Mouse (Mus musculus): Measurements from ENCODE around the gene Gabpb2. TPM values are rescaled to one million over a fixed set of nuclear protein-coding genes. Genes with fewer than 3 reads are reported as not detected.
A peak's percentile ranks its signal among the peaks of the same experiment; 100 is the strongest.
"Not testable (repeated sequence)": the region's sequence is repeated elsewhere in the genome, so short reads cannot be mapped to it uniquely, and the experiment has no call there.

The Gabpb2 gene
- total and polyA plus RNA-seq, 2 experiments from 2014 or later: 1.6 to 6.5 TPM

- WGBS: 83% methylated on average over 6 of the region's 6 CpGs
- H3K9ac ChIP-seq (replicated peaks; ENCODE audit: low read length, poor library complexity, severe bottlenecking): no peak overlapping the region
- no peak for DNase-seq (ENCODE audit: low spot score)
Observed at GRCm38 (mm10) chr3:95218466-95219137, 886 bp upstream of the Gabpb2 start.

GRCm38 (mm10) chr3:95216655-95217254 lies 961 bp downstream of the Gabpb2 start:
- Histone ChIP-seq H3K27me3 (ENCODE audit: insufficient read depth, low read length) (no peaks in the 10 kb centered on the region), H3K9me3 (ENCODE audit: low read length) (no peaks in the 10 kb centered on the region), H3K4me1 (ENCODE audit: insufficient read depth, low read length) (no peaks in the 10 kb centered on the region), H3K9ac (replicated peaks; ENCODE audit: low read length, poor library complexity, severe bottlenecking) (peak overlapping the region; percentile 87; the same call in 1 of the 2 replicates), H3K4me3 (ENCODE audit: low read depth, low read length) (peak overlapping the region; percentile 63), H3K27ac (ENCODE audit: low read depth, low read length) (peak overlapping the region; percentile 96), H3K36me3 (ENCODE audit: insufficient read depth, low read length) (peaks cover 19% of the 10 kb centered on the region; the same call in 1 of the 2 replicates), H3K4me2 (ENCODE audit: low read depth, low read length, poor library complexity, severe bottlenecking) (peak overlapping the region; percentile 67)
- no peak for DNase-seq (ENCODE audit: low spot score)
- no peak; the same call in 1 of the 2 replicates for ATAC-seq (ENCODE audit: low FRiP score)
- TF ChIP-seq CTCF (IDR thresholded peaks at IDR 0.05): no peak
- 20% methylated on average over 4 of the region's 4 CpGs for WGBS

More at GRCm38 (mm10) chr3:95218466-95219137, 886 bp upstream of the Gabpb2 start:
- peak overlapping the region; percentile 67; the same call in 1 of the 2 replicates for H3K4me2 ChIP-seq (ENCODE audit: low read depth, low read length, poor library complexity, severe bottlenecking)
- no peaks in the 10 kb centered on the region for H3K4me1 ChIP-seq (ENCODE audit: insufficient read depth, low read length)
- TF ChIP-seq CTCF (IDR thresholded peaks at IDR 0.05): peak; percentile 3; the same call in 1 of the 2 replicates
- no peaks in the 10 kb centered on the region for H3K27me3 ChIP-seq (ENCODE audit: insufficient read depth, low read length)
- no peak for ATAC-seq (ENCODE audit: low FRiP score)
- H3K4me3 ChIP-seq (ENCODE audit: low read depth, low read length): no peak overlapping the region; the same call in 1 of the 2 replicates
- H3K9me3 ChIP-seq (ENCODE audit: low read length): no peaks in the 10 kb centered on the region
- peaks cover 29% of the 10 kb centered on the region; the same call in 1 of the 2 replicates for H3K36me3 ChIP-seq (ENCODE audit: insufficient read depth, low read length)
- H3K27ac ChIP-seq (ENCODE audit: low read depth, low read length): no peak overlapping the region

- Histone ChIP-seq H3K4me2 (ENCODE audit: low read depth, low read length, poor library complexity, severe bottlenecking) (no peak overlapping the region), H3K4me3 (ENCODE audit: low read depth, low read length) (no peak overlapping the region), H3K9ac (replicated peaks; ENCODE audit: low read length, poor library complexity, severe bottlenecking) (no peak overlapping the region), H3K27me3 (ENCODE audit: insufficient read depth, low read length) (no peaks in the 10 kb centered on the region), H3K9me3 (ENCODE audit: low read length) (no peaks in the 10 kb centered on the region), H3K27ac (ENCODE audit: low read depth, low read length) (no peak overlapping the region), H3K4me1 (ENCODE audit: insufficient read depth, low read length) (no peaks in the 10 kb centered on the region), H3K36me3 (ENCODE audit: insufficient read depth, low read length) (peaks cover 6% of the 10 kb centered on the region; the same call in 1 of the 2 replicates)
- 93% methylated on average over 1 of the region's 1 CpGs for WGBS
- DNase-seq (ENCODE audit: low spot score) (no peak), ATAC-seq (ENCODE audit: low FRiP score) (no peak)
- TF ChIP-seq CTCF (IDR thresholded peaks at IDR 0.05): no peak
Observed at GRCm38 (mm10) chr3:95213609-95213975, 4.1 kb downstream of the Gabpb2 start.

DNA sequence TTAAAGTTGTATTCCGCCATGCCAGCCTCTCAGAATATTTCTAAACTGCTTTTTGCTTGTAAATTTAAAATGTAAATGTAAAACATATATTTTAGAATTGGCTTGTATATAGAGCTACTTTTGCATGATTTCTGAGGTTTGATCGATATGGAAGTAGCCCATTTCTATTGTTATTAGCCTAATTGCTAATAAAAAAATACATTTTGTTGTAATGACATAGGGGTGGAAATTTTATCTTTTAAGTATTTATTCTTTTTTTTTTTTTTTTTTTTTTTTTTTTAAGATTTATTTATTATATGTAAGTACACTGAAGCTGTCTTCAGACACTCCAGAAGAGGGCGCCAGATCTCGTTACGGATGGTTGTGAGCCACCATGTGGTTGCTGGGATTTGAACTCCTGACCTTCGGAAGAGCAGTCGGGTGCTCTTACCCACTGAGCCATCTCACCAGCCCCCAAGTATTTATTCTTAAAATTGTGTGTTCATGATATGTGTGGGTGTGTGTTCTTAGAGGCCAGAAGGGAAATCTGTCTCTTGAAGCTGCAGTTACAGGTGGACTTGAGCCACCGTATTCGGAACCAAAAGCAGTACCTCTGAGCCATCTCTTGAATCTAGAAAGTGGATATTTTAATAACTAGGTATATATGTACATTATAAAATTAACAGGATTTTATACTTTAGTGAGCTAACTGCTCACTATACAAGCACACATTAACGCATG lies 4.7 kb downstream of the Gabpb2 start:
- H3K36me3 ChIP-seq (ENCODE audit: insufficient read depth, low read length); H3K27ac ChIP-seq (ENCODE audit: low read depth, low read length); H3K4me1 ChIP-seq (ENCODE audit: insufficient read depth, low read length); H3K4me3 ChIP-seq (ENCODE audit: low read depth, low read length); H3K4me2 ChIP-seq (ENCODE audit: low read depth, low read length, poor library complexity, severe bottlenecking); H3K27me3 ChIP-seq (ENCODE audit: insufficient read depth, low read length); H3K9me3 ChIP-seq (ENCODE audit: low read length); ATAC-seq (ENCODE audit: low FRiP score); H3K9ac ChIP-seq (replicated peaks; ENCODE audit: low read length, poor library complexity, severe bottlenecking); DNase-seq (ENCODE audit: low spot score): not testable (repeated sequence)
- 94% methylated on average over 7 of the region's 10 CpGs for WGBS

- H3K36me3 ChIP-seq (ENCODE audit: insufficient read depth, low read length): peaks cover 15% of the 10 kb centered on the region; the same call in 1 of the 2 replicates
- H3K9ac ChIP-seq (replicated peaks; ENCODE audit: low read length, poor library complexity, severe bottlenecking): no peak overlapping the region
- no peak overlapping the region for H3K27ac ChIP-seq (ENCODE audit: low read depth, low read length)
- no peak overlapping the region for H3K4me2 ChIP-seq (ENCODE audit: low read depth, low read length, poor library complexity, severe bottlenecking)
- H3K27me3 ChIP-seq (ENCODE audit: insufficient read depth, low read length): no peaks in the 10 kb centered on the region
- H3K9me3 ChIP-seq (ENCODE audit: low read length): no peaks in the 10 kb centered on the region
- no peaks in the 10 kb centered on the region for H3K4me1 ChIP-seq (ENCODE audit: insufficient read depth, low read length)
- ATAC-seq (ENCODE audit: low FRiP score): no peak
- TF ChIP-seq CTCF (IDR thresholded peaks at IDR 0.05): no peak
- DNase-seq (ENCODE audit: low spot score): no peak
- WGBS: 28% methylated on average over 2 of the region's 2 CpGs
- H3K4me3 ChIP-seq (ENCODE audit: low read depth, low read length): no peak overlapping the region
Observed at GRCm38 (mm10) chr3:95210585-95210984, 7.1 kb downstream of the Gabpb2 start.
